Mouse (Mus musculus) gastrocnemius, postnatal 14 days (tissue): ENCODE data around the gene Pqbp1. TPM values are rescaled to one million over a fixed set of nuclear protein-coding genes. Genes with fewer than 3 reads are reported as not detected.

ENCODE experiments used
- DNase-seq: peaks from one replicate; pipeline ENCODE4 v3.0.0; 2021; ENCODE audit warnings: mixed read lengths
- intact Hi-C: fragments of 180-260 bp; cut with DNase I; formaldehyde crosslinking; loops from one replicate; pipeline ENCODE4 v1.15.1; 2025; ENCODE audit warnings: low total_unique reads
- total RNA-seq, 2 experiments: library from RNA; stranded (reverse); gene quantifications; 2 replicates each; pipeline ENCODE4 v1.2.3; 2021

Pqbp1 gene
- total RNA-seq, 2 experiments from 2014 or later: 27.3 to 32.0 TPM

- peak; percentile 86 for DNase-seq
- intact Hi-C loops: no loop called here
Measured at GRCm38 (mm10) chrX:7883841-7884567, 15.1 kb downstream of the Pqbp1 start, which contains the start of gene Slc35a2. Gene Slc35a2 (plus strand): TSS chrX:7884028.

DNA sequence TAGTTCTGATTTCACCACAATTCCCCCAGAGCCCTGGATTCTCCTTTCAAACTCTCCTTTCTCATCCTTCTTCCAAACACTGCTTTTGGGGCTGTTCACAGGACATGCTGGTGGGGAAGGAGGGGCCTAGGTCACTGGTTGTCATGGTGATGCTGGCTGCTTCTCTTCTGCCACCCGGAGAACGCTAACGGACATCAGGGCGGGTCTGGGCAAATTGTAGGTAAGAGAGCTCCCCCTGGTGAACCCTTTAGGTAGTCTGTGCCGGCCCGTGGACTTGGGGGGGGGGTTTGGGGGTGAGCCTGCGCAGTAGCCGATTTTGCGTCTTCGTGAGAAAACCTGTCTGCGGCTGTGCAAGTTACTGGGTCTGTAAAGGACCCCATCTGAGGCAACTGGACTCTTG is 19.2 kb downstream of the Pqbp1 start:
- peak; percentile 48 for DNase-seq
- intact Hi-C loops: no loop called here

DNA sequence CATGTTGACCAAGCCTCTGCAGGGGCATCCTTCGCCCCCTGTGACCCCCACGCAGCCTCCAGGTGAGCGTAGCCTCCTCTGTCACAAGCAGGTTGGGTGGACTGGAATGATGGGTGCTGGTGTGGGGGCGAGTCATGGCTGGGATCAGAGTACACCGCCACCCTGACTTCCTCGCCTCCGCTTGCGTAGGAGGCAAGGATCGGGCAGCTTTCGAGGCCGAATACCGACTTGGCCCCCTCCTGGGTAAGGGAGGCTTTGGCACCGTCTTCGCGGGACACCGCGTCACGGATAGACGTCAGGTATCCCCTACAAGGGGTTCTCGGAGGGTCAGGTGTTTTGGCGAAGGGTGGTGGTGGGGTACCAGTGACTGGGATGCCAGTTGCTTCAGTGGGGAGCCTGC is 20.6 kb downstream of the Pqbp1 start:
- intact Hi-C loops: no loop called here
- no peak for DNase-seq

DNA sequence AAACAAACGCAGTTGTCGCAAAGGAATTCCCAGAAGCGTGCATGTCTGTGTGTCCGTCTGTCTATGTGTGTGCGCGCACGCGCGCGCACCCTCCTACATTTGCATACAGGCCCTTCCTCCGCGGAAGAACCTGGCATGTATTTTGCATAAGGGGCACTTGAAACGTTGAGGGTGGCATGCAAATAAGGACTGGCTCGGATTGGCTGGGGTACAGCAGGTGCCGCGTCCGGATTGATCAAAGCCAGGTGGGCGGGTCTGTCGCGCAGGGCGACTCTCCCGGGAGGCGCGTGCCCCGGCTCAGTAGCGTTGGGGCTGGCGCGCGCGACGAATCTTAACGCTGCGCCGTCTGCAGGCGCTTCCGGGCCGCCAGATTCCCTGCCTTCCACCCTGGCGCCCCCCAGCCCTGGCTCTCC is 21.1 kb downstream of the Pqbp1 start, which contains the start of gene Pim2:
Gene Pim2 (plus strand): TSS at position 256 of the 413 bp plus-strand sequence.
- intact Hi-C loops: no loop called here
- peak; percentile 57 for DNase-seq

- no peak for DNase-seq
- intact Hi-C loops: loop anchor here (2.0 kb wide), 1 partner anchor 17 kb away; no protein-coding TSS in a partner anchor
Measured at GRCm38 (mm10) chrX:7869826-7870225, 29.2 kb downstream of the Pqbp1 start.

DNA sequence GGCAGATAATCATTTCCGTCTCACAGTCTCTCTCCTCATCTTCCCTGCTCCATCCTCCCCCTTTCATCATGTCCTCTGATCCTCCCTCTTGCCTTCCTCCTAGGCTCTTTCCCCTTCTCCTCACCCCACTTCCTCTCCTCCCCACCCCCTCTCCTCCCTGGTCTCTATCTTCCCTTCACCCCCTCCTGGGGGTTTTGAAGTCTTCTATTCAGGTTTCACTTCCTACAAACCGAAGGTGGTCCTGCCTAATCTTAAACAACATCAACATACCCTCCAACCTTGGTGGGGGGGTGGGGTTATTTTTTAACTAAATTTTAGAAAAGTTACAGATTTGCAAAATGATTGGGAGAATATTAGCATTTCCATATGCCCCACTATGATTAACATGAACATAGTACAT is 30.6 kb downstream of the Pqbp1 start:
- no peak for DNase-seq
- intact Hi-C loops: loop anchor here (2.0 kb wide), 1 partner anchor 16 kb away; no protein-coding TSS in a partner anchor

- DNase-seq: no peak
- intact Hi-C loops: no loop called here
Measured at GRCm38 (mm10) chrX:7867141-7867540, 31.9 kb downstream of the Pqbp1 start.

- intact Hi-C loops: no loop called here
- no peak for DNase-seq
Measured at GRCm38 (mm10) chrX:7865786-7866185, 33.3 kb downstream of the Pqbp1 start.

GRCm38 (mm10) chrX:7865343-7865742 is 33.7 kb downstream of the Pqbp1 start:
- intact Hi-C loops: no loop called here
- DNase-seq: no peak

DNA sequence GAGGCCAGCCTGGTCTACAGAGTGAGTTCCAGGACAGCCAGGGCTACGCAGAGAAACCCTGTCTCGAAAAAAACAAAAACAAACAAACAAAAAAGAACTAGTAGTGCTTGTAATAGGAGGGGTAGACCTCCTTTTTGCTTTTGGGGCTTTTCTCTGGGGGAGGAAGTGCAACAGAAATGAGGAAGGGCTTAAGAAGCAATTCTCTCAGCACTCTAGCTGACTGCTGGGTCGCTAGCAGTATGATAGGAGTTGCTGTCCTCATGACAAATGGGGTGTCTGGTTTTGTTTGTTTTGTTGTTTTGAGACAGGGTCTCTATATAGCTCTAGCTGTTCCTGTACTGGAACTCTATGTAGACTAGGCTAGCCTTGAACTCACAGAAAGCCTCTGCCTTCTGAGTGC is 34.5 kb downstream of the Pqbp1 start:
- DNase-seq: no peak
- intact Hi-C loops: no loop called here

GRCm38 (mm10) chrX:7863181-7863580 is 35.9 kb downstream of the Pqbp1 start:
- no peak for DNase-seq
- intact Hi-C loops: no loop called here

DNA sequence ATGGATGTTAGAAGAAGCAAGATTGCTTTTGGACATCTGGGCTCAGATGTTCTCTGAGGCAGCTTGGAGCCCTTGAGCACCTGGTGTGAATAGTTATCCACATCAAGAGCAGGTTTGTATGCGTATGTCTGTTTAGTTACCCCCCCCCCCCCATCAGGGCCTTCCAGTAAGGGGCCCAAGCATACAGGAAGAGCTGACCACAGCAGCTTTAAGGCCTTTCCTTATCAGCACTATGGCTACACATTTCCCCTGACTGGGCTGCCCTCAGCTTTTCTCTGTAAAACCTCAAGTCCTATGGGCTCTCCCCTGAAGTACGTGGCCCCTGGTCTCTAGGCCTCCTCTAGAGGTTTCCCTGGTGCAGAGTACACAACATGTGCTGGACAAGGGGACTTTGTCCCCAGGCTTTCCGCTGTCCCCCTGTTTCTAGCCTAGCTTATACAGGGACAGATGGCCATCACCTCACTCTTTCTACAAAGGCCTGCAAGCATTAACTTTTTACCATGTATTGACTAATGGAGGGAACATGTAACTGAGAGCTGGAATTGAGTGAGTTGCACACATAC is 39.8 kb downstream of the Pqbp1 start:
- intact Hi-C loops: no loop called here
- no peak for DNase-seq

GRCm38 (mm10) chrX:7854578-7854977 is 44.5 kb downstream of the Pqbp1 start:
- intact Hi-C loops: no loop called here
- DNase-seq: peak; percentile 30

DNA sequence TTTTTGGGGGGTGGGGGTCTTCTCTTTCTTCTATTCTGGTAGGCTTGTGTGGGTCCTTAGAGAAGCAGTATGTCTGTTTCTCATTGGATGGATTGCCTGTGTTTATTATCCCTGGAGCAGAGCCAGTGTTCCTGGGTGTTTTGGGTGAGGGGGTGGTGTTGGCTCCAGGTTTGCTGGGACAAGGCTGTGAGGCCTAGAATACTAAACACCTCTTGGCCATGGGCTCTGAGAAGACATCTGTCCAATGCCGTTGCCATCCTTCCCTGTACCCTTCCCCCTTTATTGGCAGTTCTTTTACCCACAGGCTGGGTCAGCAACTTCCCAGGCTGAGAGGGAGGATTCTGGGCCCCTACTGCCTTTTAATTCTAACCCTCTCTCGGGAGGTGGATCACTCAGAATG is 51.2 kb downstream of the Pqbp1 start:
- intact Hi-C loops: no loop called here

More for the DNA sequence above, 51.2 kb downstream of the Pqbp1 start:
- no peak for DNase-seq

Other genes with a start within 250 kb of the Pqbp1 start
- 10 to 100 TPM; 10.3 to 18.7 TPM for gene Prickle3, start 242.0 kb downstream of the Pqbp1 start, total RNA-seq
- 10 to 100 TPM; 40.3 to 50.8 TPM for gene Plp2, start 227.9 kb downstream of the Pqbp1 start, total RNA-seq
- 1 to 10 TPM; 4.4 to 6.4 TPM for gene Magix, start 218.0 kb downstream of the Pqbp1 start, total RNA-seq
- gene Gpkow, start 202.1 kb downstream of the Pqbp1 start, total RNA-seq: 10 to 100 TPM; 15.9 to 16.4 TPM
- 10 to 100 TPM; 20.4 to 22.8 TPM for gene Wdr45, start 184.9 kb downstream of the Pqbp1 start, total RNA-seq
- gene Gm45208, start 177.0 kb downstream of the Pqbp1 start, total RNA-seq: not detected
- 1 to 10 TPM; 6.1 to 9.0 TPM for gene Praf2, start 170.8 kb downstream of the Pqbp1 start, total RNA-seq
- 1 to 10 TPM in 1 of 2 experiments, under 1 TPM in 1; 0.86 to 1.8 TPM for gene Ccdc120, start 148.4 kb downstream of the Pqbp1 start, total RNA-seq
- 1 to 10 TPM; 8.8 to 9.7 TPM for gene Tfe3, start 136.7 kb downstream of the Pqbp1 start, total RNA-seq
- gene Gripap1, start 109.5 kb downstream of the Pqbp1 start, total RNA-seq: 10 to 100 TPM; 16.8 to 17.4 TPM
- gene Kcnd1, start 77.0 kb downstream of the Pqbp1 start, total RNA-seq: under 1 TPM; 0.66 to 0.68 TPM
- 10 to 100 TPM; 16.8 to 19.1 TPM for gene Otud5, start 57.9 kb downstream of the Pqbp1 start, total RNA-seq
- 1 to 10 TPM; 1.1 to 1.2 TPM for gene Pim2, start 21.0 kb downstream of the Pqbp1 start, total RNA-seq
- 10 to 100 TPM in 1 of 2 experiments, 1 to 10 TPM in 1; 8.7 to 10.2 TPM for gene Slc35a2, start 15.2 kb downstream of the Pqbp1 start, total RNA-seq
- 10 to 100 TPM; 43.9 to 44.8 TPM for gene Timm17b, start 88 bp upstream of the Pqbp1 start, total RNA-seq
- not detected for gene Gm10491, start 8.6 kb upstream of the Pqbp1 start, total RNA-seq
- not detected for gene Gm10490, start 10.3 kb upstream of the Pqbp1 start, total RNA-seq
- under 1 TPM in 1 of 2 experiments, not detected in 1; 0.14 TPM for gene Pcsk1n, start 20.6 kb upstream of the Pqbp1 start, total RNA-seq
- not detected for gene Eras, start 29.3 kb upstream of the Pqbp1 start, total RNA-seq
- 1 to 10 TPM; 5.0 to 5.5 TPM for gene Hdac6, start 48.6 kb upstream of the Pqbp1 start, total RNA-seq
- gene Gata1, start 78.8 kb upstream of the Pqbp1 start, total RNA-seq: under 1 TPM in 1 of 2 experiments, not detected in 1; 0.21 TPM
- gene Glod5, start 119.2 kb upstream of the Pqbp1 start, total RNA-seq: not detected
- gene Suv39h1, start 175.5 kb upstream of the Pqbp1 start, total RNA-seq: 1 to 10 TPM; 5.2 to 5.5 TPM
- under 1 TPM; 0.84 to 0.93 TPM for gene Was, start 191.2 kb upstream of the Pqbp1 start, total RNA-seq
- gene Wdr13, start 233.6 kb upstream of the Pqbp1 start, total RNA-seq: 10 to 100 TPM; 19.6 to 20.6 TPM
- 100 to 1,000 TPM; 179 to 195 TPM for gene Rbm3, start 246.6 kb upstream of the Pqbp1 start, total RNA-seq